Mouse (Mus musculus): ENCODE results near the gene Tcte1.

Tcte1 gene

DNA sequence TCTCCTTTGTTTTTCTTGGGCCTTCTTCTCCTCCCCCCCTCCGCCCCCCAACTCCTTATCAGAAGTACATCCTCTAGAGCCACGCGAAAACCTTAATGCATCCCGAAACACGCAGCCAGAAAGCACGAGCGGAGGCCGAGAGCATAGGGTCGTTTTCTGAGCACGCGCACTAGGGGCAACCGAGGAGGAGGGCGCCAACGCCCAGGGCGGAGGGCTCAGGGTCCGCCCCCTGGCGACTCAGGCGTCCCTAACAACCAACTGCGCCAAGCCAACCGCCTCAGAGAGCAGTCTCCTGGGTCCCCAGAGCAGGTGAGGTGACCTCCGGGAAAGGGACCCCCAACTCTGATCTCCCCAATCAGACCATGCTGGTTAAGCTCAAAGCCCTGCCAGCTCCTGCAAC is at the start of gene Tcte1:
Tcte1 (plus strand) TSS at position 172 of the 400 bp plus-strand sequence.
- DNase-seq (ENCODE audit: low spot score in 2 of 2) = no peak

DNA sequence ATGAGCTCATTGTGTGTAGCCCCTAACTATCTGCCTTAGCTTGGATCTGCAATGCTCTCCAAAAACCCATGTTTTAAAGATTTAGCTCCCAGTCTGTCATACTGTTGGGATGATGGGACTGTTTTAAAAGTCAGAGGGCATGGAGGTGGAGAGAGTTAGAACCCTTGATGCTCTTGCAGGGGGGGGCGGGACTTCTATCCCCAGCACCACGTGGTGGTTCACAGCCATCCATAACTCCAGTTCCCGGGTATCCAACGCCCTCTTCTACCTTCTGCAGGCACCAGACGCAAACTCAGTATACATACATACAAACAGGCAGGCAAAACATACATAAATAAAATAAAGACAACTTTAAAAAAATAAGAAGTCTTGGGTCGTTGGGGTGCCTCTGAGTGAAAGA is 49.6 kb upstream of the Tcte1 start:
- DNase-seq (ENCODE audit: low spot score in 2 of 2) = no peak

DNA sequence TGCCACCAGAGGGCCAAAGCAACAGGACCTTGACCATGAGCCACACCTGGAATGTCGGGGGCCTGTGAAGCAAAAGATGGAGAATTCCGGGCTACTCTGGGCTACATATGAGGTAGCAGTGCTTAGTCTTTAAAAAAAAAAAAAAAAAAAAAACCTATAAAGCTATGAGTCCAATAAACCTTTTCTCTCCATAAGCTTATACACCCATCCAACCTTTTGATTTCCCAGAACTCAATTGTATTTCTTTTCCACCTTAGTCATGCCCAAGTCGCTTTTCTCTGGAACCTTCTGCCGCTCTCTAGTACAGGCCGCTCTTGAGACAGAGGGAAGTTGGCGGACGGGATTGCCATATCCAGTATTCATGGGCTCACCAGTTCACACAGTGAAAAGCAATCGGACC is 49.1 kb upstream of the Tcte1 start:
- DNase-seq (ENCODE audit: low spot score in 2 of 2) = no peak

DNA sequence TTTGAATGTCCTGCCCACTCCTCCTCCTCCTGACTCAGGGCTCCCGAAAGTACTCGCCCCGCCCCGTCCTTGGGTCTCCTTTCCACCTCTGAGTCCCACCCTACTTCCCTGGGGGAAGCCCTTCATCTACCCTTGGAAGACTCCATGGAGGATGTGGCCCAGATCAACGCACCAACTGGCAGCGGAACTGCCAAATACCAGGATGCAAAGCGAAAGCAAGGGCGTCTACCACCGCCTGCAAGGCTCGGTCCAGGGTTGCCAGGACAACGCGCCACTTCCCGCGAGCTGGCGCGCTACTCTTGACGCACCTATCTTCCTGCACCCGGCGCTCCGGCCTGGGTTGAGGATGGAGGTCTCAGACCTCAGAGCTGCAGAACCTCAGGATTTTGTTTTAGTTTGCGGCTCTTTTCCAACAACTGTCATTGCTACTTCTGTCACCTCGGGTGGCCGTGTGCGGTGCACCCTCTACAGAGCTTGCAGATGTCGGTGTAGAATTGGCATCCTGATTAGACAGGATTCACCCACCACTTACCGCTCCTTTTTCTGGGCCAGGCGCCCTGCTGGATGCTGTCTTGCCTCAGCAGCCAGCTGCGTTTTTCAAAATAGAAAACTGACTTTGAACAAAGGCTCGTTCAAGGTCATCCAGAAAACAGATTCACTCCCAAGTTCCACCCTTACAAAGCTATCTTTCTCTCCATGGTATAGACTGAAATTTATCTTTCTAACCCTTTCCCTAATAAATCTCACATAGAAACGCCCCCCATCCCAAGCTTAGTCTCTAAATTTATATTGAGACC is 48.4 kb upstream of the Tcte1 start, which contains the start of gene Spats1:
Spats1 (minus strand) TSS at position 747 of the 797 bp plus-strand sequence.
- peak; percentile 81 to 84 for DNase-seq (ENCODE audit: low spot score in 2 of 2)

DNA sequence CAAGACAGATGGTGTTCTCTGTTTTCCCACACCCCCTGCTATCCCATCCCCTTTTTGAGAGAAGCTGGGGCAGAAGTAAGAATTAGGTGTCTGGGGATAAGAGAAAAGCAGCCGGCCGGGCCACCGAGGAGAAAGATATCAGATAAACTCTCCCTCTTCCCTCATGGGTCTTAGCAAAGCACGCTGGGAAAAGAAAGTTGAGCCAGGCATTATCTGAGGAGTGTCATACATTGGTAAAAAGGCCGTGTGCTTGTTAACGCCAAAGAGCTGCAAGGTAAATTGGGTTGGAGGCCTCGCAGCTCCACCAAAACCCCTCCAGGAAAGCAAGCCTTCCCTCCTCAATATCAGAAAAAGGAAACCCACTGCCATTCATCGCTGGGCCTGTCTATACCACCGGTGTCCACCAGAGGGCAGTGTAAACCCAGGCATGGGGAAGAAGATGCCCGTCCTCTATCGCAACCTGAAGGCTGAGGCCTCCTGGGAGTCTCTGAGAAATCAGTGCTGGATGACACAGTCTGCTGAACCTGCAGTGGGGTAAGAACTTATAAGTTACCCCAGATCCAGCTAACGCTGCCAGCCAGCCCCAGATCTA is 44.9 kb upstream of the Tcte1 start:
- DNase-seq (ENCODE audit: low spot score in 2 of 2) = peak; percentile 62 to 87

DNA sequence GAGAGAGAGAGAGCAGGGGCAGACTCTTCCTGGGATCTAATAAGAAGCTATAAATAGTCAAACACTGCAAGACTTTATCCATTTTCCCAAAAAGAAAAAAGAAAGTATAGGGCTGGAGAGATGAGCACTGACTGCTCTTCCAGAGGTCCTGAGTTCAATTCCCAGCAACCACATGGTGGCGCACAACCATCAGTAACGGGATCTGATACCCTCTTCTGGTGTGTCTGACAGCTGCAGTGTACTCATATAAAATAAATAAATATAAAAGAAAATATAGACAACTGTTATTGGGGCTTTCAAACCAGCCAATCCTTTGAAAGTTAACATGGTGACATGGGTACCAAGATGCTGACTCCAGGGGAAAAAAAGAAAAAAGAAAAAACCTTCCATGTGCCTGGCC is 42.8 kb upstream of the Tcte1 start:
- no peak for DNase-seq (ENCODE audit: low spot score in 2 of 2)

DNA sequence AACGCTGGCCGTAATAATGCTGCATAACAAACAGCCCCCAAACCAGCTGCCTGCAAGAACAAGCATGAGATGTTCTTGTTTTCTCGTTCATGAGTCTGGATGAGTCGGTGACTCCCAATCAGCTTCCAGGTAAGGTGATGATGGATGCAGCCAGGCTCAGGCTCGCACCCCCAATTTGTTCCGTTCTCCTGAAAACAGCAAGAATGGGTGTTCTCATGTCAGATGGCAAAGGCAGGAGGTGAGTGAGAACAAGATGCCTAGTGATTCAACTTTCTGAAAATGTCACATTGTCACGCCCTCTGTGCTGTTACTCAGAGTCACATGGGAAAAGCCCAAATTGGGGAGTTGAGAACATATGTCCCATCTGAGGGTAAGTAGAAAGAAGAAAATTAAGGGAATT is 37.7 kb upstream of the Tcte1 start:
- DNase-seq (ENCODE audit: low spot score in 2 of 2) = no peak

DNA sequence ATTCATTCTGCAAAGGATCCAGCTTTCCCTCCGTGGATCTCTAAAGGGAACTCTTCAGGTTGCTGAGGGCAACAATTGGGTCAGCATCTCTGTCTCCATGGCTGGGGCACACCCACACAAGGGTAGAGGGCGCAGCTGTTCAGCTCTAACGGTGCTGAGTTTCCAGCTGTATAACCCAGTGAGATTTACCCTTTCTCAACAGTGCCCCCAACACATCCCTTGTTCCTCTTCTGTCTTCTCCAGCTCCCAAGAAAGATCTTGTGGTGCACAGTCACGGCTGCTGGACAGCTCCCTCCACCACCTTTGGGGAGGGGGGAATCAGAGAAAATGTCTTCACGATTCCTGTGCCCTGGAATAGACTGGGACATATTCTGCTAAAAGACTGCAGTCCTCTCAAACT is 36.0 kb upstream of the Tcte1 start:
- no peak for DNase-seq (ENCODE audit: low spot score in 2 of 2)

DNA sequence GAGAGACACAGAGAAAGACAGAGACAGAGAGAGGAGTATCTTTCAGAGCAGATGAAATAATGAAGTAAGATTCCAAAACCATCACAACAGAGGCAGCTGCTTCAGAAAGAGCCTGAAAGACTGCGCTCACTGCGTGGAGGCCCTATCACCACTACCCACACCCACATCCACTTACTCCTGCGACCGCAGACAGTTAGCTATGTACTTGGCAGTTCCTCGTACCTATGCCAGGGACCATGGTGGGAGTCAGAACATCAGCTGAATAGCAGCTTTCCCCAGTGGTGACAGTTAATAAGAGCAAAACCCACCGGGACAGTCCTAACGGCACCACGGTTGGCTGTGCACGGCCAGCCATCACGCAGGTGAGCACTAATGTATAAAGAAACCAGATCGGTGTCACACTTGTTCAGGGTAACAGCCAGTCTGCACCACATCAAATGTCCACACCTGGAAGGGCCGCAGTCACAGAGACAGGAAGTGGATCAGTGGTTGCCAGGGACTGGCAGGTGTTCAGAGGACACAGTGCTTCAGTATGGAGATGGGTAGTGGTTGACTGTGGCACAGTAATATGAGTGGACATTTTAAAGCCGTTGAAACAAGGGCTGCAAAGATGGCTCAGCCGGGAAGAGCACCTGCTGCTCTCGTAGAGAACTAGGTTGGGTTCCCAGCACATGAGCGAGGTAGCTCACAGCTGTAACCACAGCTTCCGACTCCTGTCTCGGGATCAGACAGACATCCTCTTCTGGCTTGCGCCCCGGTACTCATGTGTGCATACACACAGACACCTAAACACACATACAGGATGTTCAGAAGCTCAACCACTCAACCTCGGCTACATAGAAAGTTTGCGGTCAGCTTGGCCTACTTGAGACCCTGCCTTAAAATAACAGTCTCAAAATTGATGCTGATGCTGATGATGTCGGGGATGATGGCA is 34.6 kb upstream of the Tcte1 start:
- no peak for DNase-seq (ENCODE audit: low spot score in 2 of 2)

DNA sequence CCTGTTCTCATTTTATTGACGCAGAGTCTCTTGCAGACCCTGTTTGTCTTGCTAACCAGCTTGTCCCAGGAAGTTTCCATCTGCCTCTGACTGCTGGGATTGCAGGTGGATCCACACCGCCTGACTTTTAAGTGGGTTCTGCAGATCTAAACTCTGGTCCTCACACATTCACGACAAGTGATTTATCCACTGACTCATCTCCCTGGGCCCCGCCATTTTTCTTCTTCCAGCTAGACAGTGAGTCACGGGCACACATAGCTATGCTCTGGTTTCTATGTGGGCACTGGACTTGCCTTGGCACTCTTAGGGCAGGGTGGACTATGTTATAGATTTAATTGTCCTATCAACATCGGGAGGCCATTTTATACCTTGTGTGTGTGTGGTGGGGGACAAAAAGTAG is 33.5 kb upstream of the Tcte1 start:
- DNase-seq (ENCODE audit: low spot score in 2 of 2) = no peak

DNA sequence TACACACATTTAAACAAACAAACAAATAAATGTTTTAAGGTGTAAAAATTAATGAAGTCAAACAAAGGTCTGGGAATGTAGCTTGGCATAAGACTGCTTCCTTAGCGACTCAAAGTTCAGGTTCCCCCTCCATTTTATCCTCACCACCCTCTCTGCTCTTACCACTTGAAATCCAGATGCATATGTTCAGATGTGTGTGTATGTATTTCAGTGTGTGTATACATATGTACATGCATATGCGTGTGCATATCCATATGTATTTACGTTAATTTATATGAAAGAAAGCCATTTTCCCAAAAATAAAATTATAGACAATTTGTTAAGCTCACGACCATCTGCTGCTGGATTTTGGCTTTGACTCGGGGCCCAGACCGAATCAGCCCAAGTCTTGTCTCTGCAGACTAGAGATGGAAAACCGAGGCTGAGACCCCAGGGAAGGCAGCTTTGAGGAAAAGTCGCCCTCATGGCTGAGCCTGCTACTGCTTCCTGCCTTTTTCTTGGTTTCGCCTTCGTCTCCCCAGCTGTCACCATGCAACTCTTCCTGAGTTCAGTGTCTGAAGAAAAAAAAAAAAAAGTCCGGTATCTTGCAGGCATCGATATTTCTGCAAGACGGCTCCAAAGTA is 32.6 kb upstream of the Tcte1 start:
- no peak for DNase-seq (ENCODE audit: low spot score in 2 of 2)

DNA sequence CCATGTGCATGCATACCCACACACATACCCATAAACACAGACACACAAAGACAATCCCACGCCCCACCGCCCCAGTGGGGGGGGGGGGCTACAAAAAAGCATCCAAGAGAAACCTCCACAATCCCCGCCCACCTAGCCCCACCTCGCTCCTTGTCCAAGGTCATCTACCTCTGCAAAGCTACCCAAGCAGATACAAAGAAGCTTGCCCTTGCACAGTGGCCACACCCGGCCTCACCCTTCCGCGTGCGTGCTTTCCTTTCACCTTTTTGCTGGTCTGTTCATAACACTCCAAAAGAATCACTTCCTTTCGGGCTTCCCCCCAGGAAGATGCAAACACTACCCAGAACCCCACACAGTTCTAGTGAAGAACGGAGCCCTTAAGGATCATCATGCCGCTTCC is 27.8 kb upstream of the Tcte1 start:
- no peak for DNase-seq (ENCODE audit: low spot score in 2 of 2)

DNA sequence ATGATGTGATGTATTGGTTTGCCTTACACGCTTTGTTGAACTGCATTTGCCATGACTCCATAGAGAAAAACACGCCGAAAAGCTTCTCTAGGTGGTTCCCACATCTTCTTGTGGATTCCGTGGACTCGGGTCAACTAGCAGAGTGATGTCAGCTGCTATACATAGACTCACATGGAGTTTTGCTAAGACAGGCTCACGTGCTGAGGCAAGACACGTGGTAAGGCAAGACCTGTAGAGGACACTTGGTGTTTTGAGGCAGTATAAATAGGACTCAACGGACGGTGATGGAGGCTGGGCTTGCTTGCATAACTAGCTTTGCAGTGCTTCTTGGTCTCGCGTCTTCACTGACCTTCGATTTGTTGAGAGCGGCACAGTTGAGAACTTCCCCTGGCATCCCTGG is 24.8 kb upstream of the Tcte1 start:
- no peak for DNase-seq (ENCODE audit: low spot score in 2 of 2)

DNA sequence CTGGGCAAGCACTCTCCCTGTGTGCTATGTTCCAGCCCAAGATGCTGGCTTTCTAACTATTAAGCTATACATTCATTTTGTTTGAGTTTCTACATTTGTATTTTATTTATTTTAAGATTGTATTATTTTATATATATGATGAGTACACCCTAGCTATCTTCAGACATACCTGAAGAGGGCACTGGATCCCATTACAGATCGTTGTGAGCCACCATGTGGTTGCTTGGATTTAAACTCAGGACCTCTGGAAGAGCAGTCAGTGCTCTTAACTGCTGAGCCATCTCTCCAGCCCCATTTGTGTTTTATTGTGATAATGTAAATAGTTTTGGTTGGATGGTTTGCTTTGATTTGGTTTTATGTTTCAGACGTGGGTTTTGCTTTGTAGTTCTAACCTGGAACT is 23.7 kb upstream of the Tcte1 start:
- no peak for DNase-seq (ENCODE audit: low spot score in 2 of 2)

DNA sequence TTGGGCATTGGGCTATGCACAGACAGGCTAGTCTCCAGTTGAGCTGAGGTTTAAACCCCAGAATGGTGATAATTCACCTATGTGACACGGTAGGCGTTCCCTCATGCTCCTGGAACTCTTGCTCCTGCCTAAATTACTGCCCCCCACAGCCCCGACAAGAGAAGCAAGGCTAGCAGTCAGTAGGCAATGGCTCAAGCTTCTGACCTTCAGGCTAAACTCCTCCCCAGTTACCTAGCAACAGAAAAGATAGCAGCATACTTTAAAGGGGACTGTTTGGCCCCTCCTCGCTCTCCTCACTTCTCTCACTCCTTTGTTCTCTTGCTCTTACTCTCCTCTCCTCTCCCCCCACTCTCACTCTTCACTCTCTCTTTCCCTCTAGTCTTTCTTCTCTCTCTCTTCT is 22.3 kb upstream of the Tcte1 start:
- DNase-seq (ENCODE audit: low spot score in 2 of 2) = no peak

DNA sequence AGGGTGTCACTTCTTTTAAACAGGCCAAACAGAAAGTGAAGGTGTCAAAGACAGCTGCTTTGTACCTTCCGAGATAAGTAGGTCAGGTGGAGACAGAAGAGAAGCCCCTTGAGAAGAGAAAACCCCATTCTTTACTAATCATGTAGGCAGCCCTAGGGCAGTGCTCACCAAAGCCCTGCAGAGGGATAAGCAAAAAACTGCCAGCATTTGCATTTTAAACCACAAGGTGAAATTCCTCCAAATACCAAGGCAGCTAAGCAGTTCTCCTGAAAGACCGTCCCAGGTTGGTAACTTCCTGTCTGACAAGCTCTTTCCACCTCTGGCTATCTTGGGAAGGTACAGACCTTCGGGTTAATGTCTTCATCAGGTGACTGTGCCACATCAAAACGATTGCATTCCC is 20.9 kb upstream of the Tcte1 start:
- no peak for DNase-seq (ENCODE audit: low spot score in 2 of 2)

DNA sequence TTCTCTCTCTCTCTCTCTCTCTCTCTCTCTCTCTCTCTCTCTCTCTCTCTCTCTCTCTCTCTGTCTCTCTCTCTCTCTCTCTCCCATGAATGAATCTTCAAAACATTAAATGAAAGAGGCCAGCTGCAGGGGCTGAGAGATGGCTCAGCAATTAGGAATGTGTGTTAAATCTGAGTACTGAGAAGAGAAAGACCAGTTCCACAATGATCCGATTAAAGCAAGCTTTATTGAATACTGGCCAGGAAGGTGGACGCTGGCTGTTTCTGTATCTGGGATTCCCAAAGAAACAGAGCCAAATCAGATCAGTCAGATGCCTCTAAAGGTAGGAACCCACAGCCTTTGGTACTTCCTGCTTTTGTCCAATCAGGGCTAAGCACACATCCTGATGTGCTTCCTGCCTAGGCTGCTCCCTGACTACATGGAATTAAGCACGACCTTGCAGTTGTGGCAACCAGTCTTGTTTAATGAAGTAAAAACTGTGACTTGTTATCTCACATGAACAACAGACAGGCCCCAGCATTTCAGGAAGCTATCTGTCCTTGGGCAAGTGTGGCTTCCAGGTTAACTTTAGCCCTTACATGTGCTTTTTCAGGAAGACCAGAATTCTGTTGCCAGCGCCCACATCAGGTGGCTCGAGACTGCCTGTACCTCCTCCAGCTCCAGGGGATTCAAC is 19.8 kb upstream of the Tcte1 start:
- DNase-seq (ENCODE audit: low spot score in 2 of 2) = no peak

DNA sequence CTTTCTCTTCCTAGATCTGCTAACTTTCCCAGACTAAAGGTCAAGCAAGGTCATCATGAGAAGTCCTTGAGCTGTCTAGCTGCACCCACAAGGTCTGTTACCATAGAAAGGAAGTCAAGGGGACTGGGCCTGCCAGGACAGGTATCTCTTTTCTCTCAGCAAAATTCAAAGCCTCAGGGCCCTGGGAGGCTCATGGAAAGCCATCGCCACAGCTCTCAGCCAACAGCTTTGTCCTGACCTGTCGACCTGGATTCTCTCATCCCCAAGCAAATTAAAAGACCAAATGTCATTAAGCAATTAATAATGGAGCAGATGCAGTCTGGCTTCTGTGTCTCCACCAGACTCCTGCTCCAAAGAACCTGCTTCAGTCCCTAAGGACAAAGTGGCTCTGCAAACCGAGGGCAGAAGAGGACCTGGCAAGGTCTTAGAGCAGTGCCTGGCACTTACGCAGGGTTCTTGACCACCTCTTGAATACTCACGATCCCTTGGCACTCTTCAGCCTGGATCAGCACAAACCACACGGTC is 17.2 kb upstream of the Tcte1 start:
- DNase-seq (ENCODE audit: low spot score in 2 of 2) = no peak

DNA sequence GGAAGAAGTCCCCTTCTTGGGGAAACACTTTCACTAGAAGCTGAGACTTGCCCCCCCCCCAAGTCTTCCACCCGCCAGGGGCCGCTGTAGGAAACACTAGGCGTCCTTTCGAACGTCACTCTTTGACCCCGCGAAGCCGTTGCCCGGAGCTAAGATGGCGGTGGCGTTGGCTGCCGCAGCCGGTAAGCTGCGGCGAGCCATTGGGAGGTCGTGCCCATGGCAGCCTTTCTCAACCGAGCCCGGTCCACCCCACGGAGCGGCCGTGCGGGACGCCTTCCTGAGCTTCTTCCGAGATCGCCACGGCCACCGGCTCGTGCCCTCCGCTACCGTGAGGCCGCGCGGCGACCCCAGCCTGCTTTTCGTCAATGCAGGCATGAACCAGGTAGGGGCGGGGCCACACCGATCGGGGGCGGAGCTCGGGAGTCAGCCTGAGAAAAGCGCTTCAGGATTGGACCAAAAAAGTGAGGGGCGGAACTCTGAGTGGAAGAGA is 16.5 kb upstream of the Tcte1 start, which contains the start of gene Aars2:
Aars2 (plus strand) TSS at position 142 of the 490 bp plus-strand sequence.
- DNase-seq (ENCODE audit: low spot score in 2 of 2) = peak; percentile 87 to 92

DNA sequence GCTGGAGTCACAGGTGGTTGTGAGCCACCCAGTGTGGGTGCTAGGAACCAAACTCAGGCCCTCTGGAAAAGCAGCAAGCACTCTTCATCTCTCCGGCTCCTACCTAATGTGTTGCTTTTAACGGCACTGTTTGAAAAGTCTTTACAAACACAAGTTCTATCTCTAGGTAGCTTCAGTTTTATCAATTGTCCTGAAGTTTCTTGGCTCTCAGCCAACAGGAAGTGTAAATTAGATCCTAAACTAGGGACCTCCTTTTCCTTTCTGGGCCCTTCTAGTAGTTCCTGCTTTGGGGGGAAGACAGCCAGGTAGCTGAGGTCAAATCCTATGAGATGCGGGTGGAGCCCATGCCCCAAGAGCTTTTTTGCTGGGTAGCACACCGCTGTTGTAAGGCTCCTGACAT is 12.4 kb upstream of the Tcte1 start:
- no peak for DNase-seq (ENCODE audit: low spot score in 2 of 2)

DNA sequence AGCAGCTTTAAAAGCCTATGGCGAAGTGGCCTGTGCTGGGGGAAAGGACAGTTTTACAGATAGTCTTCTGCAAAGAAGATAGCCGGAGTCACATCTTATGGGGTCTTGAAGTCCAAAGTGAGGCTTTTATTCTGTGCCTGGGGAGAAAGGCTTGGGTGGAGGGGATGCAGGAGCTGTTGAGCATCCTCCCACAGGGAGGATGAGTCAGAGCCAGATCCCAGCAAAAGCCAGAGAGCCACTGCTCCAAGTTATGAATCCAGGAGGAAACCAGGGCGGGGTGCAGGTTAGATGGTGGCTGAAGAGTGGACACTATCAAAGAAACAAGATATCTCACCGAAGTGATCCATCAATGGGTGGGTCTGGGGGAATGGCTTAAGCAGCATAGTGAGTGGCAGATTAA is 11.5 kb upstream of the Tcte1 start:
- no peak for DNase-seq (ENCODE audit: low spot score in 2 of 2)
